Comparison of ENCODE assay signal across 22 mouse cellular contexts in genomic region chr3:117217952-117218351, GRCm38 (mm10).
DNase-seq lines count a peak whose midpoint lies in the region; ATAC-seq and TF ChIP-seq lines count a peak whose summit lies in the region.
"Had no signal": no experiment of that assay in that cellular context is flagged by ENCODE, and none has a peak within 500 bp of the region (broad histone marks: within the 10 kb centered on the region; RNA-seq: fewer than 3 reads in every experiment).

No protein-coding gene starts in this region.

- 56% methylated on average over 1 of the region's 1 CpGs for WGBS in forebrain, embryonic 14.5 days
- 79% methylated on average over 1 of the region's 1 CpGs for WGBS in forebrain, embryonic 10.5 days

- no peak overlapping the region for H3K4me2 ChIP-seq in forebrain, embryonic 14.5 days (ENCODE audit: low read length)
- H3K4me2 ChIP-seq: hindbrain, embryonic 14.5 days; liver, embryonic 12.5 days had no signal

- no peaks in the 10 kb centered on the region for H3K36me3 ChIP-seq in forebrain, embryonic 14.5 days (ENCODE audit: control insufficient read depth, insufficient read depth, low read length)
- H3K36me3 ChIP-seq in forebrain, embryonic 10.5 days (replicated peaks) = no peaks in the 10 kb centered on the region
- H3K36me3 ChIP-seq: embryonic facial prominence, embryonic 10.5 days; liver, embryonic 12.5 days; midbrain, embryonic 10.5 days had no signal

- H3K27me3 ChIP-seq in forebrain, embryonic 14.5 days (replicated peaks; ENCODE audit: control insufficient read depth, insufficient read depth, low read length) = no peaks in the 10 kb centered on the region
- H3K27me3 ChIP-seq in forebrain, embryonic 10.5 days (ENCODE audit: poor library complexity, severe bottlenecking) = no peaks in the 10 kb centered on the region
- H3K27me3 ChIP-seq: CH12.LX; liver, embryonic 12.5 days had no signal

- no peak overlapping the region for H3K4me3 ChIP-seq in forebrain, embryonic 14.5 days (ENCODE audit: low read depth, low read length)
- no peak overlapping the region for H3K4me3 ChIP-seq in forebrain, embryonic 10.5 days
- H3K4me3 ChIP-seq in layer of hippocampus, adult 2 months = no peak overlapping the region
- H3K4me3 ChIP-seq: embryonic facial prominence, embryonic 10.5 days; liver, embryonic 12.5 days; midbrain, embryonic 10.5 days had no signal

- no peak overlapping the region for H3K9ac ChIP-seq in forebrain, embryonic 14.5 days (ENCODE audit: low read length)
- H3K9ac ChIP-seq: hindbrain, embryonic 14.5 days; liver, embryonic 12.5 days had no signal

- no peaks in the 10 kb centered on the region for H3K9me3 ChIP-seq in forebrain, embryonic 14.5 days (replicated peaks; ENCODE audit: control insufficient read depth, low read length)
- no peaks in the 10 kb centered on the region for H3K9me3 ChIP-seq in forebrain, embryonic 10.5 days
- H3K9me3 ChIP-seq: embryonic facial prominence, embryonic 10.5 days; liver, embryonic 12.5 days; midbrain, embryonic 10.5 days had no signal

- no peaks in the 10 kb centered on the region for H3K4me1 ChIP-seq in forebrain, embryonic 14.5 days (ENCODE audit: control insufficient read depth, insufficient read depth, low read length)
- H3K4me1 ChIP-seq in forebrain, embryonic 10.5 days = no peaks in the 10 kb centered on the region
- H3K4me1 ChIP-seq: embryonic facial prominence, embryonic 10.5 days; liver, embryonic 12.5 days; midbrain, embryonic 10.5 days had no signal

- TF ChIP-seq CTCF in layer of hippocampus, adult 2 months (conservative IDR thresholded peaks at IDR 0.05) = no peak

- no peak overlapping the region for H3K27ac ChIP-seq in forebrain, embryonic 14.5 days (ENCODE audit: low read depth, low read length)
- H3K27ac ChIP-seq in forebrain, embryonic 10.5 days = no peak overlapping the region
- peak overlapping the region; percentile 88 for H3K27ac ChIP-seq in layer of hippocampus, adult 2 months
- H3K27ac ChIP-seq: embryonic facial prominence, embryonic 10.5 days; hindbrain, embryonic 14.5 days; liver, embryonic 12.5 days; macrophage; midbrain, embryonic 10.5 days had no signal

- peak; percentile 22 for DNase-seq in forebrain, embryonic 14.5 days (ENCODE audit: low spot score)
- DNase-seq in forebrain, embryonic 10.5 days (ENCODE audit: extremely low spot score, low spot score) = no peak
- DNase-seq in layer of hippocampus, adult 2 months (ENCODE audit: low spot score in 2 of 2) = peak; percentile 21 to 70
- no peak for DNase-seq in layer of hippocampus, postnatal 25 days (ENCODE audit: extremely low spot score in 1 of 2, low spot score in 1 of 2)
- DNase-seq in right cerebral cortex, adult 2 months (ENCODE audit: low spot score in 2 of 2) = peak; percentile 22 to 47
- no peak for DNase-seq in right cerebral cortex, postnatal 25 days
- DNase-seq: adrenal gland, postnatal 36 days; cerebellum, adult 8-10 months; gastrocnemius, postnatal 10 days; heart, adult 11 months; heart, postnatal 36 days; kidney, adult 9 months; kidney, postnatal 4 days; spleen, adult 18-20 months; thymus, postnatal 36 days had no signal

- no peak for ATAC-seq in forebrain, embryonic 14.5 days
- ATAC-seq in CD4-positive, CD25-positive, alpha-beta regulatory T cell, adult 4 months = no peak
- ATAC-seq: liver, embryonic 12.5 days had no signal

Comparison
In these comparisons a context has a peak if more than half of its experiments do, and no peak if none do; other contexts are left out.
1. DNase-seq: peak in forebrain, embryonic 14.5 days (single experiment), layer of hippocampus, adult 2 months (2 of 2) and right cerebral cortex, adult 2 months (2 of 2); none in forebrain, embryonic 10.5 days (single experiment), layer of hippocampus, postnatal 25 days (0 of 2) and right cerebral cortex, postnatal 25 days (single experiment).